Mouse (Mus musculus) E14TG2a.4 (cell line): ENCODE measurements around the gene Gas7.

Experiments
- CTCF ChIP-seq: conservative IDR thresholded peaks from 2 replicates; pipeline ENCODE4 v1.5.1; 2014; ENCODE audit warnings: low read length
- NANOG ChIP-seq: IDR thresholded peaks from 2 replicates; pipeline ENCODE4 v1.6.1; 2014; ENCODE audit warnings: borderline replicate concordance, low read length, mixed read lengths

DNA sequence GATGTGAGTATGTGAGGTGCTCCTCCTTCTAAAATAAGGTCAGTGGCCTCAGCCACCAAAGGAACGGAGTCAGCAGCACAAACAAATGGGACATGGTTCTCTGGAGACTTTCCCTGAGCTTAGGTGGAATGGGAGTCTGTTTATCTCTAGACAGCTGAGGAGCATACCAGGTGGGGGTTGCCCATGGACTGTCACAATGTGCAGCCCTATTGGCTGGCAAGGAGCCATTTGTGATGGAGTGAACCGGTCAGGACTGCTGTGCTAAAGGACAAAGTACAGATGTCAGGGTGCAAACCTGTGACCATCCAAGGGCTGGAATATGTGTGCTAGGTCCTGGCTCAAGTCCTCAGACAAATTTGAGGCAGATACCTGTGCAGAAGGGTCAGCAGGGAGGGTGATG is 173.3 kb downstream of the Gas7 start:
- TF ChIP-seq CTCF = no peak
- TF ChIP-seq NANOG = no peak
